Mouse (Mus musculus) retina, embryonic 14.5 days (tissue): Measurements from ENCODE around the gene Sbf2.
"Not testable (repeated sequence)": the region's sequence is repeated elsewhere in the genome, so short reads cannot be mapped to it uniquely, and the experiment has no call there.

Experiments used
- DNase-seq: peaks from one replicate; pipeline ENCODE4 v3.0.0-alpha.2; 2015; ENCODE audit warnings: low spot score

Sbf2 gene

DNA sequence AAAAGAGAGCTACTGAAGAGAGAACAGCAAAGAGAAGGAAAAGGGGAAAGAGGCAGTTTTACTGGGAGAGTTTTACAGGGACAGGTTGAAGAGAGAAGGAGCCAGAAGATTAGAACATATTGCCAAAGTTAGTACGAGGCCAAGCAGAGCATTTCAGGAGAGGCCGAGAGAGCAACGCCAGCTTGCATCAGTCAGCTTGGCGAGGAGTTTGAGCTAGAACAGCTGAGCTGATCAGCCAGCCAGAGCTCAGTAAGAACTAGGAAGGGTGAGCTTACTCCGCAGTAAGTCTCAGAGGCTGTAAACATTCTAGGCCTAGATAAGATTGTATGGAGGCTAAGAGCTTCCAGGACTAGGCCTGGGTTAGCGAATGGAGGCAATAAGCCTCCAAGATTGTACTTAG lies 222.1 kb downstream of the Sbf2 start:
- no peak for DNase-seq

DNA sequence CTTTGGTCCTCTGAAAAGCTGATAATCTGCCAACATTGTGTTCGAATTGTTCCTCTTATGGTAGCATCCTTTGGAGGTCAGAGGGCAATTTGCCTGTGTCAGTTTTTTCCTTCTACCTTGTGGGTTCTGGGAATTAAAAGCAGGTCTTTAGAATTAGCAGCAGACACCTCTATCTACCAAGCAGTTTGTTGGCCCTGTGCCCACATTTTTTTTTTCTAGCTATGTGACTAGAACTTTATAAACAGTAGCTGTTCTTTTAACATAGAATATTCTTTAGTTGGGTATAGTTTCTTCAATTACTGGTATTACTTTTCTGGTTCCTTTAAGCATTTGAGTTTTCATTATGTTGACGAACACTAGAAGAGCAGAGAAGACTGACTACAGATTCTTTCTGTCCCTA lies 223.1 kb downstream of the Sbf2 start:
- no peak for DNase-seq

DNA sequence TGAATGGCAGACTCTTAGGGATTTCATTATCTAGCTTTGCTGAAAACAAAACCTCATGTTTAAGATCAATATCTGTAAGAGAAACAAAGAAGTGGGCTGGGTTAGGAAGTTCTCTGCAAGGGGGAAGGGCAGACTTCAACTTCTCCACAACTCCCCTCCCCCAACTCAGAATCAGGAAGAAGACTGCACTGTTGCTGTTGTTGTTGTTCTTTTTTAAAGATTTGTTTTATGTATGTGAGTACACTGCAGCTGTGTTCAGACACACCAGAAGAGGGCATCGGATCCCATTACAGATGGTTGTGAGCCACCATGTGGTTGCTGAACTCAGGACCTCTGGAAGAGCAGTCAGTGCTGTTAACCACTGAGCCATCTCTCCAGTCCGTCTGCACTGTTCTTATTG lies 225.8 kb downstream of the Sbf2 start:
- DNase-seq: not testable (repeated sequence)

DNA sequence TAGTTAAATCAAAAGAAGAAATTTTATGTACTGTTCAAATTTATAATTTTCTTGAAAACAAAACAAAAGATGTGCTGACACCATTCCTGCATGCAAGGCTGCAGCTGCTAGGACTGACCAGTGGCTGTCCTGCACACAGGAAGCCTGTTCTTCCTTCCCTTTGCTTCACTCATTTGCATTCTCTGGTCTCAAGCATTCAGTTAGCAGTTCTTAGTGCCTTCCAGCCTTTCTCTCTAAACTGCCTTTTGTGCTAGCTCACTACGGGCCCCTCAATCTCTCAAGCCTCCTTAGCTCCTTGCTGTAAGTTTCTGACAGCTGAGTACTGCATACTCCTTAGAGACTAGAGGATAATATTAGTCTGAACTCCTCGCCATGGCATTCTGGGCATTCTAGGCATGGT lies 227.2 kb downstream of the Sbf2 start:
- DNase-seq: no peak

DNA sequence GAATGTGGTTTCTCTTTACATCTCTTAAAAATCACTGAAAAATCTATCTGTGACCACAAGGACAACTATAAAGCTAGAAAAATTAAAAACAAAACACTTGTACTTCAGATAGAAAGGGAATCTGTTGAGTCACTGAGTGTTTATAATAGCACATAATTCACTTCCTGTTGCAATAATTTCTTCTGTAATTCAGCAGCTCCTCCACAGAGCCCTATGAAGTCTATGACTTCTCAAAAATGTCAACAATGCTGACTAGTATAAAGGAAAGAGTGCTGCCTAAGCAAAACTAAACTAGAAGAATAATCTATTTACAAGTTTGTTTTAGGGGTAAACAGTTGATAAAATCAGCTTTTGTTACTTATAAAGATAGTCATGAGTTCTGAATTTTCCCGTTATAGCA lies 229.2 kb downstream of the Sbf2 start:
- DNase-seq: no peak

DNA sequence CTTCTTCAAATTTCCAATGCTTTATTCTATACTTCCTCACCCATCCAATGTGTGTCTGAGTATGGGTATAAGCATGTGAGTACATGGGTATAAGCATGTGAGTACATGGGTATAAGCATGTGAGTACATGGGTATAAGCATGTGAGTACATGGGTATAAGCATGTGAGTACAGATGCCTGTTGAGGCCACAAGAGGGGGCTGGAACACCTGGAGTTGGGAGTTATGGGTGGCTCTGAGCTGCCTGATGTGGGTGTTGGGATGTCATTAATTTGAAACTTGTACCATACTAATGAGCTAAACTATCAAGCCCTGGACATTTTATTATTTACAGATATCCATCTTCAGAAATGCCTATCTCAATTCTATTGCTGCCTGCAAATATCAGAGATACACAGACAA lies 230.4 kb downstream of the Sbf2 start:
- DNase-seq: no peak

DNA sequence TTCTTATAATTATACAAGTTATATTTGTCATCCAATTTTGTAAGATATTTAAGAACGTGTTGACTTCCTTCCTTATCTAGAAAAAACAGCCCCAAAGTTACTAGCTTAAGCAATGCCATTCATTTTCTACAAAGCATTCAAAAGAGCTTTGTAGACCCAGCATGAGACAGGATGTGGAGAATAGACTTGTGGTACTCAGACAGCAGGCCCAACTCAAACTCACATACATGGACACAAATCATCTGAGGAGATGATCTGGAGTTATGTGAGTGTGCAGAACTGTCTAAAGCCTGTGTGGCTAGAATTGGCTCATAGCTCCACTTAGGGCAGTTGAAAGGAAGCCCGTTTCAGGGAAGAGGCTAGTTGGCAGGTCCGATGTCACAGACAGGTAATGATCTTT lies 233.1 kb downstream of the Sbf2 start:
- no peak for DNase-seq

DNA sequence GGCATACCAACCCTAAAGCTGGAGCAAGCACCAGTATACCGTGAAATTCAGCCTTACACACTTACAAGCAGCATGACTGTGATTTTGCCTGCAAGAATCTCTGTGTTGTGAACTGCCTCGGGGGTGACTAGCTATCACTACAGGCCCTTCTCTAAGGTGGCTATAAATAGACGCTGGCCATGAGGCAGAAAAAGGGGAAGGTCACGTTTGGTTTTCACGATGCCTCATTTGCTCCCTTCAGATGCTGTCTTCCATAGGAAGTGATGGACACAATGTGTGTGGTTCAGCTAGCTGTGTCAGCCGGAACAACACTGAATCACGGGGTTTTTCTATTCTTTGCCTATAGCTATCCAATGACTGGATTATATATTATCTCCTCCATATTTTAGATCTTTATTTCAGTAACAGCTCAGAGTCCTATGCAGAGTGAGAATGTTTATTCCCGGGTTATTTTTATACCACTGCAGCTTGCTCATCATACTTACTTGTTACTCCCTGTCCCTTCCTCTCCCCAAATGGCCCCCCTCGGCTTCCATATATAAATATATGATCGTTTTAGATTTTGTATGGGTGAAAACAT lies 235.3 kb downstream of the Sbf2 start:
- DNase-seq: no peak

DNA sequence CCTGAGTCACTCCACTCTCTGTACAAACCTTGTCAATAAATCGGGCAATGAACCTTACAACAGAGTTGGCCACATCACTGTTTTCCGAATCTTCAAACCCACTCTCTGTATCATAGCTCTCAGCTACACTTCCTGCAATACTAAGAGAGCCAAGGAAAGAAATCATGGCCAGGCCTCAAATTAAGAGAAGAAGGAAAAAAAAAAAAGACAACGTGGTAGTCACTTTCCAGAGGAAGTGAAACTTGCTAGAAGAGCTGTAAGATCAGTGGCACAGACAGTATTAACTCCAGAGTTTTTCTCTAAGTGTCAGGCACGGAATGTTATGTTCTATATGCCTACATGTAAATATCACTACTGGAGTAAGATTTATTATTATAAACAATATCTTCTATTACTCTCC lies 242.2 kb downstream of the Sbf2 start:
- no peak for DNase-seq

DNA sequence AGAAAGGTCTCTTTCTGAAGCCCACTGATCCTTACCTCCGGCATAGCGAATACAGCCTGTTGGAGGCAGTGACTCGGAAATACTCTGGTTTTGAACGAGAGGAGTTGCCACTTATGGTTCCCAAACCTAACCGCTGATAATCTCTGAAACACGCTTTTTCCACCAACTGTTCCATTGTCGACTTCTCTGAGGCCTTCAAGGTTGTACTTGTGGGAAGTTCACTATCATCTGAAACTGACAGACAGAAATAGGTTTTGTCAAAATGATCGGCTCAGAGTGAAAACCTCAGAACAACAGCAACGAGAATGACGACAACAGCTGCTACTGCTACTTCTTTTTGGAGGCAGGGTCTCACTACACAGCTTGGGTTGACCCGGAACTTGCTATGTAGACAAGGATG lies 252.7 kb downstream of the Sbf2 start:
- DNase-seq: no peak

DNA sequence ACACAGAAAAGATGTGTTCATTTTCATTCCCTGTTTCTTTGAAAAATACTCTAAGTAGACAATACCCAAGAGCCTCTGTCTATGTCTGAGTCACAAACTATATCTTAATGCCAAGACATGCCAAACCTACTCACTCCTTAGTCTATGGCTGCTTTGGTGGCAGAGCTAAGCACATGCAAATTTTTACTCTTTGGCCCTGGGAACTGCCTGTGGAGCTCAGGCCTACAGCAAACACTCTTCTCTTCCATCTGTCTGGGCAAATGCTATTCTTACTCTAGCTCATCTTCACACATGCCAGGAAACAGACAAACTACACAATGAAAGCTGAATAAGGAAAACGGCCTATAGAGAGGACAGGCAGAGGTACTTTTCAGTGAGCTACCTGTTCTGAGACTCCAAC lies 253.2 kb downstream of the Sbf2 start:
- no peak for DNase-seq

DNA sequence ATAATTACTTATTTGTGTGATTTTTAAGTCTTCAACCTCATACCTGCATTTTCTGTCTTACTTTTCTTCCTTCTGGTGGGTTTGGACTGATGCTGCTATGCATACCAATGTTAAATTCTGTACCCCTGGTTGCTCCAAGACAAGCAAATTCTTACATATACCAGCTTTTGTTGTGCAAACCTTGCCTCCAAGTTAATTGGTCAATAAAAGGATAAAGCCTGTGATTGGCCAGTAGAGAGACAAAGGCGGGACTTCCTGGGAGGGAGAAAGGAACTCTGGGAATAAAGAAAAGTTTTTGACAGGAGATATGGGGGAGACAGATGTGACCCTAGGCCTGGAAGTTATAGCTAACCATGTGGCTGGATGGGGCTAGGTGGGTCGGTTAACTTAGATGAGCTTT lies 255.3 kb downstream of the Sbf2 start:
- DNase-seq: no peak

DNA sequence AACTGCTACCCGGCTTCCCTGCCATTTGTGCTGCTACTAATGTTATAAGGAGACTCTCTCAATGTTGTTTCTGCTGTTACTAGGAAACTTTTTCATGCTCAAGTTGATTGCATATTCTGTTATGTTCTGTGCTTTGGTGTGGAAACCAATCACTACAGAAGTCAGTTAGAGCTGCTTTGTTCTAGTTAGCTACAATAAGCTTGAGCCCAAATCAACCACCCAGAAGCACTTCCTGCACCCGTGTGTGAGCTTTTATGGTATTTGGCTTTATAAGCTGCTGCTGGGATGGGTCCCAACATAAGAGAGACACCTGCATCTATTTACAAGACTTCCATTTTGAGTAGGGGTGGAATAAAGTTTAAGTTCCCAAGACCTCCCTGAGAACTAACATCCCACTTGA lies 260.8 kb downstream of the Sbf2 start:
- DNase-seq: no peak

DNA sequence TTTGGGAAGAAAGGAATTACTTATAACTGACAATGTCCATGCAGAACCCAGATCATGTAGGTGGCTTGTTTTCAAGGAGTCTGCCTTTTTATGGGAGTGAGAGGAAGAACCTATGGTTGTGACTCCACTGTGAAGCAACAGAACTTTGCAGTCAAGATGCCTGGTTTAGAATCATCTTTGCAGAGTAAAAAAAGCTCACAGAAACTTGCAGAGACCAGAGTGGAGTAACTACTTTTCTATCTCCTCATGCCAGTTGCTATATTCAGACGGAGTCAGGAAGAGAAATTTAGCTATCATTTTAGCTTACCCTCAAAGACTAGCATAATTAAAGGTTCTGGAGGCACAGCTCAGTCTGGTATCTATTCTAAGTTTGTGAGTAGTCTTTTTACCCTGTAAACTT lies 267.5 kb downstream of the Sbf2 start:
- DNase-seq: no peak

DNA sequence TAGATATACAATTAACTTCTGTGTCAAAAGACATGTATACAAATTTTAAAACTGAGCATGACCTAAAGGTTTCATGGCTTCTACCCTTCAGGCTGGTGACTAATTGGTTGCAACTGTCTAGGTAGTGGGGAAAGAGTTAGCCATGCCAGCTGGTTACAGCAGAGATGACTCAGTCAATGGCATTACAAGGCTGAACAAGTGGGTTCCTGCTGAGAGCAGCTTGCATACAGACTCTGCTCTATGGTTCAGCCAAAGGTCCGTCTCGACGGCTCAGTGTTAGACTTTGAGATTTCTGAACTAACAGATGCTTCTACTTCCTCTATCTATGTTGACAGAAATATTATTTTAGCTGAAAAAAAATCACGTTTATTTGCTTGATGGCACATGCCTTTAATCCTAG lies 277.1 kb downstream of the Sbf2 start:
- no peak for DNase-seq

DNA sequence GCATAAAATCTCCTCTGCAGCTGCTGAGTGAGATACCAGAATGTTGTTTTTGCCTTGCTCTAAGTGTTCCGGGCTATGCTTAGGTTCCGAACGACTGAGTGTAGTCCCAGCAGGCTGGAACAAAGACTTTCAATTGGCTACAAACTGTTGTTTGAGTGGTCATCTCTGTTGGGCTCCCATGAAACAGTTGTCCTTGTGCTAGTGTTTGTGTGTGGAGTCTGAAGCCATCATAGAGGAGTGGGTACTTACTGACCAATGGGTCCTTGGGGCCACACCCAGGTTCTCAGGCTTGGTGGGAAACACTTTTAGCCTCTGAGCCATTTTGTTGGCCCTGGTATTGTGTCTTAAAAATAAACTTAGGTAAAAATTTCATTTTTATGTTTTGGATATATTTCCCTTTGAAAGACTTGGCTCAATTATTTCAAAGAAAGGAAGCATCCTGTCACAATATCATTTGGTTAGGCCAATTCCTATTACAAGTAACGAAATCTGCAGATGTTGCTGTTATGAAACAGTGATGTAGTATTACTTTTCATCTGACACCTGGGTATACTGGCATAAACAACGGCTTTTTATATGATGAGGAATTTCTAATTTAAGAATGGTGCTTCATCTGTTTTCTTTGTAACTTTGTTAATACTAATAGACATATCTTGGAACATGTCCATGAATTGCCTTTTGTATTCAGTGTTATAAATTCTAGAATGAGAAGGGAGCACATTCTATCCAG lies 289.2 kb downstream of the Sbf2 start:
- no peak for DNase-seq

DNA sequence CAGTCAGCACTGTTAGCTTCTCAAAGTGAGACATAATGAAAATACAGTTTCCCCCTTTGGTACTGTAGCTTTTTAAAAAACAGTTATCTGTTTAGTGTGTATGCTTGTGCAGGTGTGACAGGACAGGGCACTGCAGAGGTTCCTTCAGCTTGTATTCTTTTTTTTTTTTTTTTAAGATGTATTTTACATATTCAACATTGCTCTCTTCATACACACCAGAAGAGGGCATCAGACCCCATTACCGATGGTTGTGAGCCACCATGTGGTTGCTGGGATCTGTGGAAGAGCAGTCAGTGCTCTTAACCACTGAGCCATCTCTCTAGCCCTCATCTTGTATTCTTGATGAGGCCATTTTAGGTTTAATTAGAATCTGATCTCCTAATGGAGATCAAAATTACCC lies 289.9 kb downstream of the Sbf2 start:
- no peak for DNase-seq

DNA sequence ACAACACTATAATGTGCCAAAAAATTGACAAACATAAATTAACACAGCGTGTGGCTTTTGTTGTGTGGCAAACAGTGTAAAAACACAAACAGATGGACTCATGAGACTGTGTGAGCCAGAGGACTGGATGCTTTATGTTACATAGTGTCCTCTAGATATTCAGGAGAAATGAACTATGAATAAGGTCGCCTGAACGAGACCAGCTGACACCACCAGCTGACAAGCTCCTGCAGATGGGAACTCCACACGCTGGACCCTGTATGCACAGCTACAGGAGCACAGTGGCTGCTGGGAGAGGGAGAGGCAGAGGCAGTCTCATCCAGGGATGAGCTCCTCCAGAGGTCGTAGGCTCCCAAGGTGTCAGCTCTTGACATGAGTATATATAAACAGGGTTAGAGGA lies 293.6 kb downstream of the Sbf2 start:
- DNase-seq: peak; percentile 15

DNA sequence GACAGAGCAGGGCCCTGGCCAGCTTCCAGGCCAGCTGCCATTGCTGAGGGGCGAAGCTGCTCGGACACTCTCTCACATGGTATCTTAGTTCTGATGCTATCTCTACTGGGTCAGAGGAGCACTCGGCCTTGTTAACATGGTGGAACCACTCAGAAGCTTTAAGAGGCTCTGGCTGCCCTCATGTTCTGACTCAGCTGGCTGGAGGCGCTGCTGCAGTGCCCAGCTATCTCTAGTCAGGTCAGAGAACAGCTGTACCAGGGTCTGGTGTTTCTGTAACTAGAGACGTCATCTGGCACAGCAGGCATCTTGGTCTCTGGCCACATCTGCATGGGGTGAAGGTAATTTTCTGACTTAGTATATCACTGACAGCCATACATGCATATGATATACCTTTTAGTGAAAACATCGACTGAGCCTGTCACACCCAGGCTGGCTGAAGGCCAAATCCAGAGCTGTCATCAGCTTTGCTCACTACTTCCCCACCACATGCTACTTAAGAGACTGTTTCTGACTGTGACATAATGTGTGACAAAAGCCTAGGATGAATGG lies 295.7 kb downstream of the Sbf2 start:
- DNase-seq: no peak

DNA sequence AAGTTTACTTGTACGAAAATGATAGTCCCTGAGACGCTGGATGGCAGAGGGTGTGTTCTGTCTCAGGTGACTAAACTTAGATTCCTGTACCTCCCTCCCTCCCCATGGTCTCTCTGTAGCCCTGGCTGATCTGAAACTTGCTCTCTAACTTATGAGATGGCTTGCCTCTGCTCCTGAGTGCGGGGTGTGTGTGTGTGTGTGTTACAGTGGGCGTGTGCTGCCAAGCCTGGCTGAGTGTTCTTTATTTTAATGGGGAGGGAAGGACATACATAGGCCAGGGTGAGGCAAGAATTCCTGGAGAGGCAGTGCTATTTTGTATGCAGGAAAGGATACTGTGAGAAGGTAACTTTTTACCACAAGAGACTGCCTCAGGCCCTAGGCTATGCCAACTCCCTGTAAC lies 297.3 kb downstream of the Sbf2 start:
- no peak for DNase-seq

DNA sequence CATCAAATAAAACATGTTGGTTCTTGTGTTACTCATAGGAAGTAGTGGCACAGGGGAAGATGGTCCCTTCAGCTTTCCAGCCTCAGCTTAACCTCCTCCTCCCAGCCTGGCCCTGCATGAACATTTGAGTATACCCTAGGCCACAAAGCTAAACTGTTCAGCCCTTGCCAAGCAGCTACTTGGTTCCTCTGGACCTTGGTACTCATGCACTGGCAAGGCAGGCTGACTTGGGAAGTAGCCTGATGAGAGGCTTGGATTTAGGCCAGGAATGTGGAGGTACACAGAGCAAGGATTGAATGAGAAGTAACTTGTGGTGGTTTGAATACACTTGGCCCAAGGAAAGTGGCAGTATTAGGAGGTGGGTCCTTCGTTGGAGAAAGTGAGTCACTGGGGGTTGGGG lies 299.4 kb downstream of the Sbf2 start:
- no peak for DNase-seq

DNA sequence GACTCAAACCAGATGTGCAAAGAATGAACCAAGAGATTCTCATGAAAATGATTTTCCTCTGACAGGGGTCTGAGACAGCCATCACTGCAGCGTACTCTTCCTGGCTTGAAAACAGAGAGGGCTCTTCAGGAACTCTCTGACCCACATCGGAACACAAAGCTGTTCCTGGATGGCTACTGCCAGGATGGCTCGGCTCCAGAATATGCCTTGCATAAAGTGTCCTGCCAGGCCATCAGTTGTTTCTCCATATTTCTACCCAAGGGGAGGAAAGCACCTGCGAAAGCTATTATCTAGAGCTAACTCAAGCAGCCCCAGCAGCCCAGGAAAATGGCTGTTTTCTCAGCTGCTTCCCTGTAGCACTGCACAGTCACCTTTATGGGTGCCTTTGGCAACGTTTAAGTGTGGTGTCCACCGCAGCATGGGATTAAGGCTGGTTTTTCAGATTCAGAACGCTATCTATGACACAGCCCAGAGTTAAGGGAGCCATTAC lies 300.3 kb downstream of the Sbf2 start:
- no peak for DNase-seq

DNA sequence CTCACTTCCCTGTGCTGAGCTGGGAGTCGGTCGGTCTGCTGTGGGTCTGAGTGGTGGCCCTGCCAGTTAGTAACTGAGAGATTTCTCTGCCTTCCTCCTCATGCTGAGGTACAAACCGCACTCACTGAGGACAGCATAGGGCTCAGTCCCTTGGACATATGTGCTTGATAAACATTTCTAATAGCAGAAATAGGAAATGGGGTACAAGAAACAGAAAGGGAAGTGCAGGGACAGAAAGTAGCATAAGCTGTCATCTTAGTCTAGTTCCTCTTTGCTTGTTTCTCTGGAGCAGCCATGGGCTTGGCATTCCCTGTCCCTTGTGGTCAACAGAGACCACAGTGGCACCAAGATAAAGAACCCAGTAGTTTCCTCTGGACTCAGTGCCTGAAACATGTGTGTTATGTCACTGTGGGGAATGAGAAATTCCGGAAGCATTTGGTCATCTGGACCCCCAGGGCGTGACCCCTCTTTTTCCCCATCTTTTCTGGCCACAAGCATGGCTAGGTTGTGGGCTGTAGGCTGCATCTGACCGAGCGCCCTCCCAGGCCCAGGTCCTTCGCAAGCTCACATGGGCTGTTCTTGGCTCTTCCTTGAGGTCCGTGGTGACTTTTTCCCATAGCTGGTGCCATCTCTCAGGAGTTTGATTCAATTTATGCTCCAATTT lies 301.2 kb downstream of the Sbf2 start:
- DNase-seq: no peak
